Mouse (Mus musculus) heart, adult 9 months (tissue): Measurements from ENCODE around the gene Htr5a.

Experiments
- DNase-seq, 2 experiments: peaks; one replicate each; pipeline ENCODE4 v3.0.0; 2022; ENCODE audit warnings: low spot score in 2 of 2

The Htr5a gene

DNA sequence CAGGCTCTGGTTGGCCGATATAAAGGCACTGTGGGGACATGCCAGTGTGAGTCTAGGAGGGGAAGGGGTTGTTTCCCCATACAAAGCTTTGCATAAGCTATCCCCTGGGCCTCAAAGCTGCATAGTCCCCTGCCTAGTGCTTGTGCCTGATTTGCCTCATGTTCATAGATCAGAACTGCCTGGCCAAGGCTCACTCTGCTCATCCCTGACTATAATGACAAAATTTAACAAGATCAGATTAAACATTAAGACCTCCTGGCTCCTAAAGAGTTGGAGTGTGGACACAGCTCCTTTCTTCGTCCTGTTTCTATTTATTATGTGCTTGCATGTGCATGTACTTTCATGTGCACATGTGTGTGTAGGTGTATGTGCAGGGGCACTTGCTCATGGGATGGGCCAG lies 39.3 kb downstream of the Htr5a start:
- no peak for DNase-seq

DNA sequence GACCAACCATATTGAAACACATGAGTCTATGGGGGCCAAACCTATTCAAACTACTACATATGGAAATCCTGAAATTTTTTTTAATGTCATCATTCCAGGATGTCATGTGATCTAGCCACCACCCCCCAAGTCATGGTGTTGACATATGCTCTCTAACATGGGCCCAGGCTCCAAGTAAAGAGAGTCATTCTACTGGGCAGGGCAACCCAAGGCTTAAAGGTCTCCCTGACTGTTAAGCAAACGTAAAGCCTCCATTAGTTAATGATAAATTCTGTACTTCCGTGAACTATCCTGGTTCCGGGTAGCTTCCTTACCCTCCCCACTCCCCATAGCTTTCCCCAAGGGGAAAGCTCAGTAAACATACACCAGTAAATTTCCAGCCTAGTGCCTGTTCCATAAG lies 46.1 kb downstream of the Htr5a start:
- DNase-seq = no peak

DNA sequence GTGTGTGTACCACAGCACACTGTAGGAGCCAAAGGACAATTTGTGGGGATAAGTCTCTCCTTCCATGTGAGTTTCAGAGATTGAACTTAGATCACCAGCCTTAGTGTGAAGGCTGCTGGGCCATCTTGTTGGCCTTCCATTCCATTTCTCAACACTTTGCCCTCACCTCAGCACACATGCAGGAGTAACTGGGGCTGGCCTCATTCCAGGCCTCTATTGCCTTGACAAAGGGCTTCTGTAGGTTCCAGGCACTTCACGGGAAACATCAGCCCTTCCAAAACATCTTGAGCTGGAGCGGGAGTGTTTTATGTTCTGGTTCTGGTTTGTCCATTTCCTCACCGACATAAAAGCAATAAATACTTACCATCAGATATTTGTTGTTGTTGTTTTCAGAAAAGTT lies 54.0 kb downstream of the Htr5a start:
- no peak for DNase-seq

DNA sequence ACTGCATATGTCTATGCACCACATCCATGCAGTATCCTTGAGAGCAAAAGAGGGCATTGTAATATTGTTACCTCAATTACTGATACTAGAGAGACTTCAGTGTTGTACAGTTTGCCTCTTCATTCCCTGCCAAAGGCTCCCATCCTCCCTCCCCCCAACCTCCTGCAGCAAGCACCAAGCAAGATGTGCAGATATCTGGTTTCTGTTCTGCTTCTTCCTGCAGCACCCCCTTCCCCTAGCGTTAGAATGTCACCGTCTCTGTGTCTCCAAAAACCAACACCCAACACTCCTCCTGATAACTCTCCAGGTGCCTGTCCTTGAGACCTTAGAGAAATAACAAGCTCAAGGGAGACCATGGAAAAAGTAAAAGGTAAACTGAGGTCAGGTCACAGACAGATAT lies 57.8 kb downstream of the Htr5a start:
- DNase-seq = no peak

DNA sequence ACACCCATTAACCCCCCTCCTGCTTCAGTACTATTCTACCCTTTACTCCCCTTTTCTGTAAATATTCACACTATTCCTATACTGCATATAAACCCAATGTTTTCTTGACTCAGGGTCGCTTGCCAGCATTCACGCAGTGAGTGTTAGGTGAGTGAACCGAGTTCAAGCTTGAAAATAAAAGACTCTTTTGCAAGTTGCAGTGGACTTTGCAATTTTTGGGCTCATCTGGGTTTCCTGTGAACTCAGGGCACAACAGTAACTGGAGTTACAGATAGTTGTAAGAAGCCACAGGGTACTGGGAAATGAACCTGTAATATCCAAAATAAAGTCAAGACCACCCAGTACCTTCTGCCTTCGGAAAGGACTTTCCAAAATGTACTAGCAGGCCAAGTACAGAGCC lies 58.2 kb downstream of the Htr5a start:
- DNase-seq = no peak
